Mouse (Mus musculus) urinary bladder, postnatal 10 days (tissue): Measurements from ENCODE around the gene Nab2.

Experiments used
- DNase-seq: peaks from one replicate; pipeline ENCODE4 v3.0.0; 2022; ENCODE audit warnings: low spot score

Nab2 gene

GRCm38 (mm10) chr10:127614236-127615033, 53.9 kb downstream of the Nab2 start:
- DNase-seq, result no peak

GRCm38 (mm10) chr10:127612079-127612775, 56.1 kb downstream of the Nab2 start:
- no peak for DNase-seq
